Mouse (Mus musculus): ENCODE measurements around the gene Cst8.
"Not testable (repeated sequence)": the region's sequence is repeated elsewhere in the genome, so short reads cannot be mapped to it uniquely, and the experiment has no call there.

The Cst8 gene

GRCm38 (mm10) chr2:148798485-148798884 is at the start of gene Cst8:
Cst8 (plus strand) TSS chr2:148798785.
- no peak for DNase-seq (ENCODE audit: low spot score in 2 of 2)

- DNase-seq (ENCODE audit: low spot score in 2 of 2) = no peak
Measured at GRCm38 (mm10) chr2:148750058-148750457, 48.5 kb upstream of the Cst8 start, which contains the start of gene Cstl1. Cstl1 (plus strand) TSS chr2:148750358.

- peak; percentile 44 to 60 for DNase-seq (ENCODE audit: low spot score in 2 of 2)
Measured at GRCm38 (mm10) chr2:148751893-148752813, 46.4 kb upstream of the Cst8 start.

GRCm38 (mm10) chr2:148754310-148754846 is 44.2 kb upstream of the Cst8 start:
- no peak for DNase-seq (ENCODE audit: low spot score in 2 of 2)

- DNase-seq (ENCODE audit: low spot score in 2 of 2) = no peak
Measured at GRCm38 (mm10) chr2:148763648-148764388, 34.8 kb upstream of the Cst8 start.

- not testable (repeated sequence) for DNase-seq (ENCODE audit: low spot score in 2 of 2)
Measured at GRCm38 (mm10) chr2:148771397-148771796, 27.2 kb upstream of the Cst8 start, which contains the start of gene Cst11. Cst11 (minus strand) TSS chr2:148771497.

GRCm38 (mm10) chr2:148781709-148782108 is 16.9 kb upstream of the Cst8 start, which contains the start of gene 8030411F24Rik:
8030411F24Rik (plus strand) TSS chr2:148782009.
- DNase-seq (ENCODE audit: low spot score in 2 of 2) = no peak

GRCm38 (mm10) chr2:148789142-148789541 is 9.4 kb upstream of the Cst8 start, which contains the start of gene Cst12:
Cst12 (plus strand) TSS chr2:148789361.
- DNase-seq (ENCODE audit: low spot score in 2 of 2) = no peak

- no peak for DNase-seq (ENCODE audit: low spot score in 2 of 2)
Measured at GRCm38 (mm10) chr2:148801491-148801921, 2.9 kb downstream of the Cst8 start.

GRCm38 (mm10) chr2:148806696-148807095 is 8.1 kb downstream of the Cst8 start:
- no peak for DNase-seq (ENCODE audit: low spot score in 2 of 2)

- DNase-seq (ENCODE audit: low spot score in 2 of 2) = no peak
Measured at GRCm38 (mm10) chr2:148819909-148820308, 21.3 kb downstream of the Cst8 start, which contains the start of gene Cst13. Cst13 (plus strand) TSS chr2:148820081.

GRCm38 (mm10) chr2:148825986-148826385 is 27.4 kb downstream of the Cst8 start:
- no peak for DNase-seq (ENCODE audit: low spot score in 2 of 2)

- no peak for DNase-seq (ENCODE audit: low spot score in 2 of 2)
Measured at GRCm38 (mm10) chr2:148834912-148835311, 36.3 kb downstream of the Cst8 start, which contains the start of gene Cst9. Cst9 (plus strand) TSS chr2:148835147.

GRCm38 (mm10) chr2:148838075-148838777 is 39.6 kb downstream of the Cst8 start:
- DNase-seq (ENCODE audit: low spot score in 2 of 2) = no peak

- no peak for DNase-seq (ENCODE audit: low spot score in 2 of 2)
Measured at GRCm38 (mm10) chr2:148839224-148839623, 40.6 kb downstream of the Cst8 start.

GRCm38 (mm10) chr2:148851116-148851906 is 52.7 kb downstream of the Cst8 start:
- DNase-seq (ENCODE audit: low spot score in 2 of 2) = peak; percentile 67 to 75

Data from right cerebral cortex, postnatal 36 days (tissue).